12 mouse cellular contexts compared by ENCODE assay signal in genomic region chr7:141195754-141196153, GRCm38 (mm10). TPM values are rescaled to one million over a fixed set of nuclear protein-coding genes. Genes with fewer than 3 reads are reported as not detected.
A peak's percentile ranks its signal among the peaks of the same experiment; 100 is the strongest.
DNase-seq lines count a peak whose midpoint lies in the region; ATAC-seq and TF ChIP-seq lines count a peak whose summit lies in the region.
"Had no signal": no experiment of that assay in that cellular context is flagged by ENCODE, and none has a peak within 500 bp of the region (broad histone marks: within the 10 kb centered on the region; RNA-seq: fewer than 3 reads in every experiment).

No protein-coding gene starts in this region.

- DNase-seq in thymus, adult 18-20 months: no peak
- no peak for DNase-seq in cerebellum, postnatal 4 days (ENCODE audit: low spot score in 2 of 2)
- DNase-seq: adrenal gland, postnatal 14 days; heart, postnatal 10 days; kidney, adult 18-20 months; lung, adult 18-20 months; right cerebral cortex, postnatal 4 days had no signal

- no peaks in the 10 kb centered on the region for H3K9me3 ChIP-seq in hindbrain, embryonic 15.5 days
- H3K9me3 ChIP-seq in hindbrain, embryonic 12.5 days (replicated peaks): no peaks in the 10 kb centered on the region
- H3K9me3 ChIP-seq in E14TG2a.4 (ENCODE audit: low read length): no peaks in the 10 kb centered on the region
- H3K9me3 ChIP-seq in embryonic facial prominence, embryonic 12.5 days: no peaks in the 10 kb centered on the region
- no peaks in the 10 kb centered on the region for H3K9me3 ChIP-seq in midbrain, embryonic 12.5 days

- peak overlapping the region; percentile 67; the same call in 1 of the 2 replicates for H3K4me3 ChIP-seq in hindbrain, embryonic 15.5 days
- H3K4me3 ChIP-seq in hindbrain, embryonic 12.5 days: no peak overlapping the region
- H3K4me3 ChIP-seq in E14TG2a.4 (replicated peaks; ENCODE audit: low read length): peak overlapping the region; percentile 96; the same call in 1 of the 2 replicates
- H3K4me3 ChIP-seq in embryonic facial prominence, embryonic 12.5 days: no peak overlapping the region; the same call in 1 of the 2 replicates
- no peak overlapping the region for H3K4me3 ChIP-seq in midbrain, embryonic 12.5 days

- ATAC-seq in hindbrain, embryonic 15.5 days (ENCODE audit: low FRiP score, low read depth): no peak
- no peak for ATAC-seq in hindbrain, embryonic 12.5 days (ENCODE audit: low FRiP score)
- ATAC-seq in embryonic facial prominence, embryonic 12.5 days (ENCODE audit: insufficient number of reproducible peaks, insufficient read depth, low FRiP score, low TSS enrichment): no peak
- no peak for ATAC-seq in midbrain, embryonic 12.5 days (ENCODE audit: low FRiP score, low read depth)

- no peak overlapping the region for H3K9ac ChIP-seq in hindbrain, embryonic 15.5 days
- H3K9ac ChIP-seq in hindbrain, embryonic 12.5 days: no peak overlapping the region
- no peak overlapping the region for H3K9ac ChIP-seq in embryonic facial prominence, embryonic 12.5 days
- H3K9ac ChIP-seq in midbrain, embryonic 12.5 days (replicated peaks): no peak overlapping the region

- H3K4me2 ChIP-seq in hindbrain, embryonic 15.5 days: peak overlapping the region; percentile 100; the same call in 1 of the 2 replicates
- no peak overlapping the region for H3K4me2 ChIP-seq in hindbrain, embryonic 12.5 days (replicated peaks)
- H3K4me2 ChIP-seq in embryonic facial prominence, embryonic 12.5 days (replicated peaks): peak overlapping the region; percentile 95
- H3K4me2 ChIP-seq in midbrain, embryonic 12.5 days (replicated peaks): peak overlapping the region; percentile 93

- H3K27me3 ChIP-seq in hindbrain, embryonic 15.5 days: no peaks in the 10 kb centered on the region
- no peaks in the 10 kb centered on the region for H3K27me3 ChIP-seq in hindbrain, embryonic 12.5 days
- no peaks in the 10 kb centered on the region for H3K27me3 ChIP-seq in E14TG2a.4 (ENCODE audit: insufficient read depth, low read length)
- no peaks in the 10 kb centered on the region for H3K27me3 ChIP-seq in embryonic facial prominence, embryonic 12.5 days
- H3K27me3 ChIP-seq in midbrain, embryonic 12.5 days: no peaks in the 10 kb centered on the region

- H3K27ac ChIP-seq in hindbrain, embryonic 15.5 days (replicated peaks): no peak overlapping the region
- H3K27ac ChIP-seq in hindbrain, embryonic 12.5 days: no peak overlapping the region
- H3K27ac ChIP-seq in embryonic facial prominence, embryonic 12.5 days: no peak overlapping the region
- no peak overlapping the region for H3K27ac ChIP-seq in midbrain, embryonic 12.5 days (replicated peaks)

- no peak for TF ChIP-seq CTCF in E14TG2a.4 (conservative IDR thresholded peaks at IDR 0.05; ENCODE audit: low read length)

- peaks cover 29% of the 10 kb centered on the region for H3K4me1 ChIP-seq in hindbrain, embryonic 15.5 days (replicated peaks)
- peaks cover 27% of the 10 kb centered on the region for H3K4me1 ChIP-seq in hindbrain, embryonic 12.5 days
- peaks cover 42% of the 10 kb centered on the region for H3K4me1 ChIP-seq in E14TG2a.4 (replicated peaks; ENCODE audit: low read depth, low read length)
- peaks cover 21% of the 10 kb centered on the region for H3K4me1 ChIP-seq in embryonic facial prominence, embryonic 12.5 days
- peaks cover 28% of the 10 kb centered on the region for H3K4me1 ChIP-seq in midbrain, embryonic 12.5 days

- 94% methylated on average over 2 of the region's 2 CpGs for WGBS in hindbrain, embryonic 15.5 days
- WGBS in hindbrain, embryonic 12.5 days: 90% methylated on average over 2 of the region's 2 CpGs
- WGBS in embryonic facial prominence, embryonic 12.5 days: 80% methylated on average over 2 of the region's 2 CpGs
- 94% methylated on average over 2 of the region's 2 CpGs for WGBS in midbrain, embryonic 12.5 days

- H3K36me3 ChIP-seq in hindbrain, embryonic 15.5 days: peaks cover 13% of the 10 kb centered on the region
- H3K36me3 ChIP-seq in hindbrain, embryonic 12.5 days: peaks cover 16% of the 10 kb centered on the region
- H3K36me3 ChIP-seq in E14TG2a.4 (ENCODE audit: insufficient read depth, low read length): peaks cover 27% of the 10 kb centered on the region
- peaks cover 15% of the 10 kb centered on the region for H3K36me3 ChIP-seq in embryonic facial prominence, embryonic 12.5 days
- H3K36me3 ChIP-seq in midbrain, embryonic 12.5 days: peaks cover 17% of the 10 kb centered on the region

RNA-seq across cellular contexts. Expression of gene Lrrc56, which starts 1.8 kb away (rescaled TPM):
- 8.8 and 11.2 TPM in 2 replicates for polyA plus RNA-seq in hindbrain, embryonic 15.5 days (2015; fragmentation: Nextera tagmentation; extraction: Ambion mirVana)
- polyA plus RNA-seq in hindbrain, embryonic 12.5 days (2016; fragmentation: Nextera tagmentation; extraction: Ambion mirVana): 10.8 and 12.2 TPM in 2 replicates
- 12.1 and 13.4 TPM in 2 replicates for polyA plus RNA-seq in embryonic facial prominence, embryonic 12.5 days (2016; fragmentation: Nextera tagmentation; extraction: Ambion mirVana)
- 13.1 and 14.4 TPM in 2 replicates for polyA plus RNA-seq in midbrain, embryonic 12.5 days (2016; fragmentation: Nextera tagmentation; extraction: Ambion mirVana)

RNA-seq across cellular contexts. Expression of gene Hras, which starts 1.9 kb away (rescaled TPM):
- 182 and 186 TPM in 2 replicates for polyA plus RNA-seq in hindbrain, embryonic 15.5 days (2015; fragmentation: Nextera tagmentation; extraction: Ambion mirVana)
- polyA plus RNA-seq in hindbrain, embryonic 12.5 days (2016; fragmentation: Nextera tagmentation; extraction: Ambion mirVana): 95.1 and 103 TPM in 2 replicates
- polyA plus RNA-seq in embryonic facial prominence, embryonic 12.5 days (2016; fragmentation: Nextera tagmentation; extraction: Ambion mirVana): 91.0 and 111 TPM in 2 replicates
- 93.4 and 96.4 TPM in 2 replicates for polyA plus RNA-seq in midbrain, embryonic 12.5 days (2016; fragmentation: Nextera tagmentation; extraction: Ambion mirVana)

RNA-seq across cellular contexts. Expression of gene Lmntd2, which starts 18.1 kb away (rescaled TPM):
- 0.68 and 0.70 TPM in 2 replicates for polyA plus RNA-seq in hindbrain, embryonic 15.5 days (2015; fragmentation: Nextera tagmentation; extraction: Ambion mirVana)
- 3.3 and 3.9 TPM in 2 replicates for polyA plus RNA-seq in hindbrain, embryonic 12.5 days (2016; fragmentation: Nextera tagmentation; extraction: Ambion mirVana)
- polyA plus RNA-seq in embryonic facial prominence, embryonic 12.5 days (2016; fragmentation: Nextera tagmentation; extraction: Ambion mirVana): 3.9 TPM in 2 replicates
- polyA plus RNA-seq in midbrain, embryonic 12.5 days (2016; fragmentation: Nextera tagmentation; extraction: Ambion mirVana): 3.7 and 3.8 TPM in 2 replicates

RNA-seq across cellular contexts. Expression of gene Rassf7, which starts 19.9 kb away (rescaled TPM):
- polyA plus RNA-seq in hindbrain, embryonic 15.5 days (2015; fragmentation: Nextera tagmentation; extraction: Ambion mirVana): 24.5 and 25.7 TPM in 2 replicates
- polyA plus RNA-seq in hindbrain, embryonic 12.5 days (2016; fragmentation: Nextera tagmentation; extraction: Ambion mirVana): 34.7 and 35.6 TPM in 2 replicates
- polyA plus RNA-seq in embryonic facial prominence, embryonic 12.5 days (2016; fragmentation: Nextera tagmentation; extraction: Ambion mirVana): 38.6 and 42.3 TPM in 2 replicates
- 40.1 and 40.6 TPM in 2 replicates for polyA plus RNA-seq in midbrain, embryonic 12.5 days (2016; fragmentation: Nextera tagmentation; extraction: Ambion mirVana)

RNA-seq across cellular contexts. Expression of gene Rnh1, which starts 23.1 kb away (rescaled TPM):
- 49.5 and 53.2 TPM in 2 replicates for polyA plus RNA-seq in hindbrain, embryonic 15.5 days (2015; fragmentation: Nextera tagmentation; extraction: Ambion mirVana)
- polyA plus RNA-seq in hindbrain, embryonic 12.5 days (2016; fragmentation: Nextera tagmentation; extraction: Ambion mirVana): 61.0 and 61.9 TPM in 2 replicates
- polyA plus RNA-seq in embryonic facial prominence, embryonic 12.5 days (2016; fragmentation: Nextera tagmentation; extraction: Ambion mirVana): 87.9 and 88.1 TPM in 2 replicates
- 47.4 and 54.9 TPM in 2 replicates for polyA plus RNA-seq in midbrain, embryonic 12.5 days (2016; fragmentation: Nextera tagmentation; extraction: Ambion mirVana)

Comparison
In these comparisons a context has a peak if more than half of its experiments do, and no peak if none do; other contexts are left out.
1. H3K4me3 ChIP-seq: peak in hindbrain, embryonic 15.5 days (single experiment) and E14TG2a.4 (single experiment); none in hindbrain, embryonic 12.5 days (single experiment), embryonic facial prominence, embryonic 12.5 days (single experiment) and midbrain, embryonic 12.5 days (single experiment).